Mouse (Mus musculus): ENCODE results near the gene Pcif1. TPM values are rescaled to one million over a fixed set of nuclear protein-coding genes. Genes with fewer than 3 reads are reported as not detected.

The Pcif1 gene
- polyA plus RNA-seq, 1 experiment, result 79.7 TPM

DNA sequence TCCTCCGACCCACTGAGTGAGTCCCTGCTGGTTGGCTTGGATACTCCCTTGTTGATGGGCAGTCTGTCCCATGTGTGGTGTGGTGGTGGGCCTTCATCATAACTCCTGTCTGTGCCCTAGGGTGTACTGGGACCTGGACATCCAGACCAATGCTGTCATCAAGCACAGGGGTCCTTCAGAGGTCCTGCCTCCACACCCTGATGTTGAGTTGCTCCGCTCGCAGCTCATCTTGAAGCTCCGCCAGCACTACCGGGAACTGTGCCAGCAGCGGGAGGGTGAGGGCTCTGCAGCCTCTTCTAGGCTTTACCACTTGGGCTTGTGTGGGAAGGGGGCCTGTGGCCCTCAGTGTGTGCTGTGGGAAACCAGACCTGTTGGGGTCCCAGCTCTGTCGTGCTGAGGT is 6.7 kb downstream of the Pcif1 start:
- H3K36me3 ChIP-seq (ENCODE audit: control insufficient read depth, insufficient read depth, low read length), result peaks cover 72% of the 10 kb centered on the region

DNA sequence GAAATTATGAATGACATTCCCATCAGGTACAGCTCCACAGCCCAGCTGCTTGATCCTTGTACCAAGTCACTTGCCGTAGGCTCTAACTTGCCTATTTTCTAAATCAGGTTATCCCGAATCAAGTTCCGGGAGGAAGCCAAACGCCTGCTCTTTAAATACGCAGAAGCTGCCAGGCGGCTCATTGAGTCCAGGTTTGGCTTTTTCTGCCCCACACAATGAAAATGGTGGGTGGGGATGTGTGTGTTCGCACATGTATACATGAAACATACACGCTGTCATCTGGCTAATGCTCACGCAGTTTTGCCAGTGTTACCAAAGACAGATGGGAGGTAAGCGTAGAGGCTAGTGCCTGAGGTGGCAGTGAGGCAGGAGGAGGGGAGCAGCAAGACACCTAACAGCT is 7.5 kb downstream of the Pcif1 start:
- Histone ChIP-seq H3K27me3 (ENCODE audit: control insufficient read depth, insufficient read depth, low read length) (no peaks in the 10 kb centered on the region), H3K36me3 (ENCODE audit: control insufficient read depth, insufficient read depth, low read length) (peaks cover 81% of the 10 kb centered on the region), H3K4me1 (replicated peaks; ENCODE audit: control insufficient read depth, insufficient read depth, low read length) (no peaks in the 10 kb centered on the region), H3K27ac (ENCODE audit: control insufficient read depth, insufficient read depth, low read length) (no peak overlapping the region), H3K4me3 (ENCODE audit: control insufficient read depth, insufficient read depth, low read length) (no peak overlapping the region)
- DNase-seq, result no peak
- whole genome bisulfite sequencing, result 98% methylated on average over 10 of the region's 10 CpGs
- TF ChIP-seq POLR2A (IDR thresholded peaks at IDR 0.05; ENCODE audit: control insufficient read depth, extremely low read depth, insufficient read depth, low read length, poor library complexity), result no peak
- TF ChIP-seq CTCF (IDR thresholded peaks at IDR 0.05; ENCODE audit: borderline replicate concordance, control insufficient read depth, extremely low read depth, insufficient read depth, low read length, poor library complexity), result no peak

More for the DNA sequence above, 6.7 kb downstream of the Pcif1 start:
- H3K27ac ChIP-seq (ENCODE audit: control insufficient read depth, insufficient read depth, low read length), result no peak overlapping the region
- peaks cover 3% of the 10 kb centered on the region; the same call in 1 of the 2 replicates for H3K4me1 ChIP-seq (replicated peaks; ENCODE audit: control insufficient read depth, insufficient read depth, low read length)
- TF ChIP-seq POLR2A (IDR thresholded peaks at IDR 0.05; ENCODE audit: control insufficient read depth, extremely low read depth, insufficient read depth, low read length, poor library complexity), result no peak
- no peak for TF ChIP-seq CTCF (IDR thresholded peaks at IDR 0.05; ENCODE audit: borderline replicate concordance, control insufficient read depth, extremely low read depth, insufficient read depth, low read length, poor library complexity)
- WGBS, result 85% methylated on average over 7 of the region's 7 CpGs
- DNase-seq, result no peak
- no peak overlapping the region for H3K4me3 ChIP-seq (ENCODE audit: control insufficient read depth, insufficient read depth, low read length)
- H3K27me3 ChIP-seq (ENCODE audit: control insufficient read depth, insufficient read depth, low read length), result no peaks in the 10 kb centered on the region

- H3K36me3 ChIP-seq (ENCODE audit: control insufficient read depth, insufficient read depth, low read length), result peaks cover 95% of the 10 kb centered on the region
- WGBS, result 95% methylated on average over 12 of the region's 12 CpGs
Measured at GRCm38 (mm10) chr2:164888996-164889395, 9.9 kb downstream of the Pcif1 start.

GRCm38 (mm10) chr2:164889960-164890359 is 10.9 kb downstream of the Pcif1 start:
- TF ChIP-seq CTCF (IDR thresholded peaks at IDR 0.05; ENCODE audit: borderline replicate concordance, control insufficient read depth, extremely low read depth, insufficient read depth, low read length, poor library complexity) (no peak), POLR2A (IDR thresholded peaks at IDR 0.05; ENCODE audit: control insufficient read depth, extremely low read depth, insufficient read depth, low read length, poor library complexity) (no peak)
- DNase-seq, result no peak
- peaks cover 90% of the 10 kb centered on the region for H3K36me3 ChIP-seq (ENCODE audit: control insufficient read depth, insufficient read depth, low read length)
- no peaks in the 10 kb centered on the region for H3K27me3 ChIP-seq (ENCODE audit: control insufficient read depth, insufficient read depth, low read length)
- H3K27ac ChIP-seq (ENCODE audit: control insufficient read depth, insufficient read depth, low read length), result no peak overlapping the region
- H3K4me3 ChIP-seq (ENCODE audit: control insufficient read depth, insufficient read depth, low read length), result no peak overlapping the region
- WGBS, result 65% methylated on average over 2 of the region's 2 CpGs
- H3K4me1 ChIP-seq (replicated peaks; ENCODE audit: control insufficient read depth, insufficient read depth, low read length), result no peaks in the 10 kb centered on the region

More at GRCm38 (mm10) chr2:164888996-164889395, 9.9 kb downstream of the Pcif1 start:
- TF ChIP-seq CTCF (IDR thresholded peaks at IDR 0.05; ENCODE audit: borderline replicate concordance, control insufficient read depth, extremely low read depth, insufficient read depth, low read length, poor library complexity) (no peak), POLR2A (IDR thresholded peaks at IDR 0.05; ENCODE audit: control insufficient read depth, extremely low read depth, insufficient read depth, low read length, poor library complexity) (no peak)
- Histone ChIP-seq H3K27ac (ENCODE audit: control insufficient read depth, insufficient read depth, low read length) (no peak overlapping the region), H3K27me3 (ENCODE audit: control insufficient read depth, insufficient read depth, low read length) (no peaks in the 10 kb centered on the region), H3K4me3 (ENCODE audit: control insufficient read depth, insufficient read depth, low read length) (no peak overlapping the region), H3K4me1 (replicated peaks; ENCODE audit: control insufficient read depth, insufficient read depth, low read length) (no peaks in the 10 kb centered on the region)
- DNase-seq, result no peak

DNA sequence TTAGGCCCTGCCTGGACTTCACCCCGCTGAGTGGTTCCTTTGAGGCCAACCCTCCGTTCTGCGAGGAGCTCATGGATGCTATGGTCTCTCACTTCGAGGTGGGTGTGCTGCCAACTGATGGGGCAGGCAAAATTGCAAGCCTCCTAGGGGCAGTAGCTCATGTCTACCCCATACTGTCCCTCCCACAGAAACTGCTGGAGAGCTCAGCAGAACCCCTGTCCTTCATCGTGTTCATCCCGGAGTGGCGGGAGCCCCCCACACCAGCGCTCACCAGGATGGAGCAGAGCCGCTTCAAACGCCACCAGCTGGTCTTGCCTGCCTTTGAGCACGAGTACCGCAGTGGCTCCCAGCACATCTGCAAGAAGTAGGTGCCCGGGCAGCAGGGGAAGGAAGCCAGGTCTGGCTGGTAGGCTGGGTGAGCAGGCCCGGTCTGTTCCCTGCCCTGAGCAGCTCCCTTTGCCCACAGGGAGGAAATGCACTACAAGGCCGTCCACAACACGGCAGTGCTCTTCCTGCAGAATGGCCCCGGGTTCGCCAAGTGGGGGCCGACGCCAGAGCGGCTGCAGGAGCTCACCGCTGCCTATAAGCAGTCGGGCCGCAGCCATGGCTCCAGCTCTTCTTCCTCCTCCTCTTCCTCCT is 11.4 kb downstream of the Pcif1 start:
- Histone ChIP-seq H3K4me3 (ENCODE audit: control insufficient read depth, insufficient read depth, low read length) (no peak overlapping the region), H3K36me3 (ENCODE audit: control insufficient read depth, insufficient read depth, low read length) (peaks cover 89% of the 10 kb centered on the region), H3K27me3 (ENCODE audit: control insufficient read depth, insufficient read depth, low read length) (no peaks in the 10 kb centered on the region), H3K27ac (ENCODE audit: control insufficient read depth, insufficient read depth, low read length) (no peak overlapping the region), H3K4me1 (replicated peaks; ENCODE audit: control insufficient read depth, insufficient read depth, low read length) (no peaks in the 10 kb centered on the region)
- TF ChIP-seq CTCF (IDR thresholded peaks at IDR 0.05; ENCODE audit: borderline replicate concordance, control insufficient read depth, extremely low read depth, insufficient read depth, low read length, poor library complexity) (no peak), POLR2A (IDR thresholded peaks at IDR 0.05; ENCODE audit: control insufficient read depth, extremely low read depth, insufficient read depth, low read length, poor library complexity) (no peak)
- 94% methylated on average over 24 of the region's 24 CpGs for WGBS
- DNase-seq, result no peak

GRCm38 (mm10) chr2:164891056-164891834 is 12.1 kb downstream of the Pcif1 start:
- peaks cover 89% of the 10 kb centered on the region for H3K36me3 ChIP-seq (ENCODE audit: control insufficient read depth, insufficient read depth, low read length)

More at GRCm38 (mm10) chr2:164891056-164891834, 12.1 kb downstream of the Pcif1 start:
- Histone ChIP-seq H3K4me1 (replicated peaks; ENCODE audit: control insufficient read depth, insufficient read depth, low read length) (no peaks in the 10 kb centered on the region), H3K4me3 (ENCODE audit: control insufficient read depth, insufficient read depth, low read length) (no peak overlapping the region), H3K27me3 (ENCODE audit: control insufficient read depth, insufficient read depth, low read length) (no peaks in the 10 kb centered on the region), H3K27ac (ENCODE audit: control insufficient read depth, insufficient read depth, low read length) (no peak overlapping the region)
- 92% methylated on average over 13 of the region's 13 CpGs for WGBS
- DNase-seq, result no peak
- no peak for TF ChIP-seq CTCF (IDR thresholded peaks at IDR 0.05; ENCODE audit: borderline replicate concordance, control insufficient read depth, extremely low read depth, insufficient read depth, low read length, poor library complexity)
- no peak for TF ChIP-seq POLR2A (IDR thresholded peaks at IDR 0.05; ENCODE audit: control insufficient read depth, extremely low read depth, insufficient read depth, low read length, poor library complexity)
